Mouse (Mus musculus) limb, embryonic 10.5 days (tissue): ENCODE measurements around the gene Rps18. TPM values are rescaled to one million over a fixed set of nuclear protein-coding genes. Genes with fewer than 3 reads are reported as not detected.
"Not testable (repeated sequence)": the region's sequence is repeated elsewhere in the genome, so short reads cannot be mapped to it uniquely, and the experiment has no call there.

Experiments
- DNase-seq: peaks from one replicate; pipeline ENCODE4 v3.0.0-alpha.2; 2017; ENCODE audit warnings: low spot score
- H3K27ac ChIP-seq: fragments of 300-500 bp; sonication (generic); 2 replicates; pipeline ENCODE4 v1.5.1; 2016; ENCODE audit warnings: mild to moderate bottlenecking
- H3K27me3 ChIP-seq: fragments of 300-500 bp; sonication (generic); 2 replicates; pipeline ENCODE4 v1.6.1; 2016; ENCODE audit warnings: low read depth, mild to moderate bottlenecking; ENCODE audit not compliant: poor library complexity, severe bottlenecking
- H3K36me3 ChIP-seq: fragments of 300-500 bp; sonication (generic); 2 replicates; pipeline ENCODE4 v1.6.1; 2016; ENCODE audit warnings: mild to moderate bottlenecking, moderate library complexity
- H3K4me1 ChIP-seq: fragments of 300-500 bp; sonication (generic); 2 replicates; pipeline ENCODE4 v1.6.1; 2016
- H3K4me3 ChIP-seq: fragments of 300-500 bp; sonication (generic); 2 replicates; pipeline ENCODE4 v1.5.1; 2016; ENCODE audit warnings: mild to moderate bottlenecking, moderate library complexity
- H3K9me3 ChIP-seq: fragments of 300-500 bp; sonication (generic); replicated peaks from 2 replicates; pipeline ENCODE4 v1.6.1; 2016; ENCODE audit warnings: mild to moderate bottlenecking
- WGBS: fragments of 180-500 bp; shearing (Covaris S2); methylation state at CpG from one replicate; pipeline ENCODE4 v1.1.7; 2016; 5-methylcytosine and 5-hydroxymethylcytosine counted together
- polyA plus RNA-seq: library from polyadenylated mRNA; unstranded; fragments of >200 nt; fragmentation: Nextera tagmentation; extraction: Ambion mirVana; gene quantifications from 2 replicates; pipeline ENCODE4 v1.2.1, GENCODE M21; 2016

Gene Rps18
- 1,605 and 1,760 TPM in 2 replicates for polyA plus RNA-seq

GRCm38 (mm10) chr17:33955555-33956214 lies at the start of gene Rps18, which contains the start of gene Vps52:
Gene Rps18 (minus strand): TSS chr17:33956001.
Gene Vps52 (plus strand): TSS chr17:33955812.
- Histone ChIP-seq H3K27ac (peak within 1 kb of the TSS; percentile 98), H3K4me1 (peaks cover 55% of the 10 kb centered on the region), H3K36me3 (peaks cover 69% of the 10 kb centered on the region), H3K4me3 (peak within 1 kb of the TSS; percentile 99), H3K9me3 (no peaks in the 10 kb centered on the region), H3K27me3 (no peaks in the 10 kb centered on the region)
- peak; percentile 96 for DNase-seq
- under 1% methylated on average over 50 of the region's 50 CpGs for WGBS

GRCm38 (mm10) chr17:34003426-34003825 lies 47.6 kb upstream of the Rps18 start:
- WGBS: 6% methylated on average over 5 of the region's 5 CpGs
- H3K4me1 ChIP-seq: peaks cover 14% of the 10 kb centered on the region
- H3K27ac ChIP-seq: no peak overlapping the region

GRCm38 (mm10) chr17:34000796-34001195 lies 45.0 kb upstream of the Rps18 start:
- Histone ChIP-seq H3K4me1 (peaks cover 14% of the 10 kb centered on the region), H3K27me3 (peaks cover 63% of the 10 kb centered on the region)
- H3K9me3 ChIP-seq, H3K27ac ChIP-seq, H3K36me3 ChIP-seq, DNase-seq, H3K4me3 ChIP-seq: not testable (repeated sequence)
- WGBS: 74% methylated on average over 2 of the region's 2 CpGs

More at GRCm38 (mm10) chr17:34003426-34003825, 47.6 kb upstream of the Rps18 start:
- Histone ChIP-seq H3K9me3 (no peaks in the 10 kb centered on the region), H3K27me3 (peaks cover 46% of the 10 kb centered on the region), H3K4me3 (no peak overlapping the region), H3K36me3 (no peaks in the 10 kb centered on the region)
- peak; percentile 71 for DNase-seq

- H3K27ac ChIP-seq: 0 out of 2 replicates have a peak within 1 kb of the TSS, but pooled peaks have one; percentile 16
- no peaks in the 10 kb centered on the region for H3K36me3 ChIP-seq
- H3K4me1 ChIP-seq: peaks cover 14% of the 10 kb centered on the region
- WGBS: under 1% methylated on average over 28 of the region's 30 CpGs
- peak within 1 kb of the TSS; percentile 60 for H3K4me3 ChIP-seq
- DNase-seq: peak; percentile 68
- peaks cover 63% of the 10 kb centered on the region for H3K27me3 ChIP-seq
- no peaks in the 10 kb centered on the region for H3K9me3 ChIP-seq
Observed at GRCm38 (mm10) chr17:34000150-34000537, 44.3 kb upstream of the Rps18 start, which contains the start of gene H2-K1. Gene H2-K1 (minus strand): TSS chr17:34000347.

- Histone ChIP-seq H3K9me3 (no peaks in the 10 kb centered on the region), H3K27me3 (peaks cover 63% of the 10 kb centered on the region), H3K4me3 (peak overlapping the region; percentile 60), H3K4me1 (peaks cover 14% of the 10 kb centered on the region), H3K36me3 (no peaks in the 10 kb centered on the region), H3K27ac (0 out of 2 replicates have a peak overlapping the region, but pooled peaks have one; percentile 16)
- 3% methylated on average over 87 of the region's 87 CpGs for WGBS
- peak; percentile 58 for DNase-seq
Observed at GRCm38 (mm10) chr17:33999341-34000149, 43.7 kb upstream of the Rps18 start.

GRCm38 (mm10) chr17:33998697-33999096 lies 42.9 kb upstream of the Rps18 start:
- H3K36me3 ChIP-seq, H3K9me3 ChIP-seq, DNase-seq, H3K4me3 ChIP-seq, H3K27ac ChIP-seq: not testable (repeated sequence)
- Histone ChIP-seq H3K4me1 (peaks cover 14% of the 10 kb centered on the region), H3K27me3 (peaks cover 63% of the 10 kb centered on the region)
- WGBS: 61% methylated on average over 5 of the region's 5 CpGs

GRCm38 (mm10) chr17:33997025-33997424 lies 41.2 kb upstream of the Rps18 start:
- WGBS: 90% methylated on average over 2 of the region's 2 CpGs
- H3K27ac ChIP-seq, H3K4me3 ChIP-seq, H3K36me3 ChIP-seq, H3K9me3 ChIP-seq, DNase-seq: not testable (repeated sequence)
- Histone ChIP-seq H3K27me3 (peaks cover 53% of the 10 kb centered on the region), H3K4me1 (peaks cover 14% of the 10 kb centered on the region)

GRCm38 (mm10) chr17:33995651-33996050 lies 39.9 kb upstream of the Rps18 start:
- Histone ChIP-seq H3K4me3 (no peak overlapping the region), H3K4me1 (peaks cover 14% of the 10 kb centered on the region), H3K27me3 (peaks cover 39% of the 10 kb centered on the region), H3K36me3 (no peaks in the 10 kb centered on the region), H3K9me3 (no peaks in the 10 kb centered on the region), H3K27ac (no peak overlapping the region)
- WGBS: 35% methylated on average over 3 of the region's 3 CpGs
- no peak for DNase-seq

- WGBS: 94% methylated on average over 8 of the region's 8 CpGs
- DNase-seq: no peak
- H3K9me3 ChIP-seq: no peaks in the 10 kb centered on the region
- no peaks in the 10 kb centered on the region for H3K36me3 ChIP-seq
- no peak overlapping the region for H3K27ac ChIP-seq
- H3K4me3 ChIP-seq: no peak overlapping the region
- H3K27me3 ChIP-seq: peaks cover 32% of the 10 kb centered on the region
- peaks cover 9% of the 10 kb centered on the region for H3K4me1 ChIP-seq
Observed at GRCm38 (mm10) chr17:33994959-33995358, 39.2 kb upstream of the Rps18 start.

GRCm38 (mm10) chr17:33991788-33992664 lies 36.2 kb upstream of the Rps18 start:
- no peak overlapping the region for H3K27ac ChIP-seq
- H3K27me3 ChIP-seq: peaks cover 3% of the 10 kb centered on the region
- no peaks in the 10 kb centered on the region for H3K4me1 ChIP-seq
- 34% methylated on average over 10 of the region's 10 CpGs for WGBS
- peak; percentile 75 for DNase-seq
- no peaks in the 10 kb centered on the region for H3K9me3 ChIP-seq
- no peak overlapping the region for H3K4me3 ChIP-seq
- H3K36me3 ChIP-seq: no peaks in the 10 kb centered on the region

- Histone ChIP-seq H3K4me1 (peaks cover 29% of the 10 kb centered on the region), H3K27me3 (peaks cover 36% of the 10 kb centered on the region)
- peak; percentile 76 for DNase-seq
- H3K9me3 ChIP-seq, H3K4me3 ChIP-seq, H3K27ac ChIP-seq, H3K36me3 ChIP-seq: not testable (repeated sequence)
- WGBS: 7% methylated on average over 8 of the region's 8 CpGs
Observed at GRCm38 (mm10) chr17:33982136-33982535, 26.3 kb upstream of the Rps18 start.

- Histone ChIP-seq H3K27me3 (peaks cover 44% of the 10 kb centered on the region), H3K27ac (peak overlapping the region; percentile 91), H3K4me3 (peak overlapping the region; percentile 62), H3K4me1 (peaks cover 29% of the 10 kb centered on the region)
- H3K36me3 ChIP-seq, H3K9me3 ChIP-seq: not testable (repeated sequence)
- whole genome bisulfite sequencing: 1% methylated on average over 27 of the region's 27 CpGs
- DNase-seq: peak; percentile 92
Observed at GRCm38 (mm10) chr17:33981192-33981909, 25.6 kb upstream of the Rps18 start.
